Mouse (Mus musculus): ENCODE results near the gene Eif3i.

DNA sequence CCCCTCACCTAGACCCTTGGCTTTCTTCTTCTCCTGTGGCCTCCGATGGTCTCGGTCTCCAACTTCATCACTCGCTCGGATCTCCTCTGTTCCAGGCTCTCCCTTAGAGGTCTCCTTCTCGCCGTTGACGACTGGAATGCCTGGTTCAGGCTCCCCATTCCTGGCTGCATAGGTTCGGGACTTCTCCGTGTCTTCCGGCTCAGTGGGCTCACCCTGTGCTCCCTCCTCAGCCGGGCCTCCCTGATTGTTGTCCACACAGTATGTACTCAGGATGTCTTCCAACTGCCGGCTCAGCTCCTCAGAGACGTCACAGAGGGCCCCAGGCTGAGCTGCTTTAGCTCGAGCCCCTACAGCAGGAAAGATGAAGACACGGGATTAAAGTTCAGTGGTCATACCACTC, 38.8 kb upstream of the Eif3i start:
- no peak for TF ChIP-seq CTCF (IDR thresholded peaks at IDR 0.05; ENCODE audit: control insufficient read depth, insufficient read depth, insufficient replicate concordance, low read depth, low read length)
- no peak for TF ChIP-seq POLR2A (IDR thresholded peaks at IDR 0.05; ENCODE audit: control insufficient read depth, low read depth, low read length)

Data from testis, adult 2 months (tissue).